Mouse (Mus musculus): ENCODE data around the gene Pdpr. TPM values are rescaled to one million over a fixed set of nuclear protein-coding genes. Genes with fewer than 3 reads are reported as not detected.

Gene Pdpr
- polyA plus RNA-seq (2012; rRNA removed): 2.0 and 2.2 TPM in 2 replicates

DNA sequence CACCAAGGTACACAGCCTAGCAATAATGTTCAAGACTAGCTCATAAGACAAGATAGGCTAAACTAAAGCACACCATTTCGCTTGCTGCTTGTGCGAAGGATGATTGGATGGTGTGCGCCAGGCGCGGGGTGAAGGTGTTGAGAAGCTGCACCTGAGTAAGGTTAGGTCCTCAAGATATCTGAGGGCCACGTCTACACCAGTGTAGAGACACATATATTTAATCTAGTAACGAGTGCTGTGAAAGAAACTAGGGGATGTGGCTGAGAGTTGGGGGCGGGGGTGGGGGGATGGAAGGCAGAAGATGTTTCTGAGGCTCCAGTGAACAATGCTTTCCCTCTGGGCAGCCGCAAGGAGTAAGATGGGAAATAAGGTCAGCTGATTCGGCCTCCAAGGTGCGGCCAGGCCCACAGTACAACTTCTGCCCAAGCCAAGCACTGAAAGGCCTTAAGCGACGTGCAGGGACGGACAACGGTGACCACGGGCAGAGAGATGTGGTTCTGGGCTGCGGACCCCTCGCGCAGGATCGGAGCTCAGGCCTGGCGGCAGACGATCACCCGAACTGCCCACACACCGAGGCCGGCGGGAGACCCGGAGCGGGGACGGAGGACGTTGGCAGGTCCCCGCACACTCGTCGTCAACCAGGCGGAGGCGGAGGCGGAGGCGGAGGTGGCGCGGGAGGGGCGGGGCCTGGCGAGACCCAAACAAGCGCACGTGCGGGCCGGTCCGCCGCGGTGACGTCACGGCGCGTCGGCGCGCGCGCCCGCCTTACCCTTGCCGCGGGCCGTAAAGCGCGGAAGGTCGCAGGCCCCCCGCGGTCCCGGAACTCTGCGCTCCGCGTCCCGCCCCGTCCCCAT lies at the start of gene Pdpr:
Gene Pdpr, plus strand, starts transcription at position 766 of the 854 bp plus-strand sequence.

DNA sequence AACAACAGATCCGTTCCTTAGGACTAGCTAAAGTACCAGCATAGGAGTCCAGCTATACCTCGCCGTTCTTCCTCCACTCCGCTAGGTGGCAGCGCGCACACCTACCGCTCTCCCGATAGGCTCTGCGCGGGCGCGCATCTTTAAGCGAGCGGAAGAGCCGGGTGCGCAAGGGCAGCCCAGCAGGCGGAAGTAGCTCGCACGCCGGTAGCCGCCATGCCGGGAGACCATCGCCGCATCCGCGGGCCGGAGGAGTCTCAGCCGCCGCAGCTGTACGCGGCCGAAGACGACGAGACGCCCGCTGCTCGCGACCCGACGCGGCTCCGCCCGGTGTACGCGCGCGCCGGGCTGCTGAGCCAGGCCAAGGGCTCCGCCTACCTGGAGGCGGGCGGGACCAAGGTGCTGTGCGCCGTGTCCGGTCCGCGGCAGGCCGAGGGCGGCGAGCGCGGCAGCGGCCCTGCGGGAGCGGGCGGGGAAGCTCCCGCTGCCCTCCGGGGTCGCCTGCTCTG lies 38.2 kb upstream of the Pdpr start, which contains the start of gene Exosc6:
Gene Exosc6, plus strand, starts transcription at position 182 of the 506 bp plus-strand sequence.

DNA sequence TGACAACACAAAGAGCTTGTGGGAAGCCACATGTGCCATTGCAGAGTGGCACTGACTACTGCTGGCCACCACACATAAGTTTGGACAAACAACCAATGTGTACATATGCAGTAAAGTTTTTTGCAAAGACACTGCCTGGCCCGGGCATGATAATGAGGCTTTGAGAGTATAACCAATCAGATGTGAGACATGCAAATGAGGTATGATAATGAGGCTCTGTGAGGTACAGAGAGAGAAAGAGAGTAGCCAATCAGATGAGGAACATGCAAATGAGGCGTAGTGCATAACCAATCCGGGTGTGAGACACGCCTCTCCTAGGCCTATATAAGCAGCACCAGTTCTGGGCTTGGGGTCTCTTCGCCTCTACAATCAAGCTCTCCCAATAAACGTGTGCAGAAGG lies 2.1 kb upstream of the Pdpr start, which contains the start of gene Clec18a:
Gene Clec18a, minus strand, starts transcription at position 101 of the 400 bp plus-strand sequence.

Other genes starting within 250 kb of the Pdpr start
- gene Cog4, start 248.0 kb upstream of the Pdpr start, polyA plus RNA-seq (2012; rRNA removed): 16.6 and 17.2 TPM in 2 replicates
- 24.7 and 26.9 TPM in 2 replicates for gene Sf3b3, start 247.8 kb upstream of the Pdpr start, polyA plus RNA-seq (2012; rRNA removed)
- gene Fuk, start 192.1 kb upstream of the Pdpr start, polyA plus RNA-seq (2012; rRNA removed): 2.8 and 3.2 TPM in 2 replicates
- gene St3gal2, start 174.7 kb upstream of the Pdpr start, polyA plus RNA-seq (2012; rRNA removed): 7.1 and 7.9 TPM in 2 replicates
- gene Ddx19a, start 96.8 kb upstream of the Pdpr start, polyA plus RNA-seq (2012; rRNA removed): 20.3 and 21.2 TPM in 2 replicates
- 3.6 and 4.3 TPM in 2 replicates for gene Ddx19b, start 62.9 kb upstream of the Pdpr start, polyA plus RNA-seq (2012; rRNA removed)
- gene Aars, start 61.5 kb upstream of the Pdpr start, polyA plus RNA-seq (2012; rRNA removed): 23.9 and 25.1 TPM in 2 replicates
- 1.9 and 2.4 TPM in 2 replicates for gene Exosc6, start 38.3 kb upstream of the Pdpr start, polyA plus RNA-seq (2012; rRNA removed)
- gene Clec18a, start 2.2 kb upstream of the Pdpr start, polyA plus RNA-seq (2012; rRNA removed): not detected in 2 replicates
- 7.9 and 9.4 TPM in 2 replicates for gene Glg1, start 164.6 kb downstream of the Pdpr start, polyA plus RNA-seq (2012; rRNA removed)
- 14.1 and 14.8 TPM in 2 replicates for gene Rfwd3, start 205.6 kb downstream of the Pdpr start, polyA plus RNA-seq (2012; rRNA removed)
- gene Mlkl, start 243.5 kb downstream of the Pdpr start, polyA plus RNA-seq (2012; rRNA removed): 3.4 and 4.4 TPM in 2 replicates

Data from liver, embryonic 18 days (tissue).